Mouse (Mus musculus) lung, postnatal 0 days (tissue): ENCODE measurements around the gene Sncg. TPM values are rescaled to one million over a fixed set of nuclear protein-coding genes. Genes with fewer than 3 reads are reported as not detected.

Source experiments
- ATAC-seq: fragments of 200-750 bp; cut with Nextera tagmentation; 2 replicates; pipeline ENCODE4 v1.8.0; 2017; ENCODE audit warnings: moderate library complexity
- DNase-seq: peaks from one replicate; pipeline ENCODE4 v3.0.0-alpha.2; 2016; ENCODE audit warnings: low spot score
- H3K27ac ChIP-seq: fragments of 300-500 bp; sonication (generic); 2 replicates; pipeline ENCODE4 v1.5.1; 2014; ENCODE audit warnings: antibody characterized with exemption, mild to moderate bottlenecking, low read length, mixed read lengths
- H3K27me3 ChIP-seq: fragments of 300-500 bp; sonication (generic); replicated peaks from 2 replicates; pipeline ENCODE4 v1.6.1; 2014; ENCODE audit warnings: low read length, mixed read lengths; ENCODE audit not compliant: insufficient read depth
- H3K36me3 ChIP-seq: fragments of 300-500 bp; sonication (generic); 2 replicates; pipeline ENCODE4 v1.6.1; 2014; ENCODE audit warnings: low read length, mixed read lengths; ENCODE audit not compliant: insufficient read depth
- H3K4me1 ChIP-seq: fragments of 300-500 bp; sonication (generic); 2 replicates; pipeline ENCODE4 v1.6.1; 2014; ENCODE audit warnings: antibody characterized with exemption, low read depth, low read length, mixed read lengths; ENCODE audit not compliant: insufficient read depth
- H3K4me2 ChIP-seq: fragments of 300-500 bp; sonication (generic); replicated peaks from 2 replicates; pipeline ENCODE4 v1.6.1; 2014; ENCODE audit warnings: low read depth, mild to moderate bottlenecking, low read length, moderate library complexity, mixed read lengths
- H3K4me3 ChIP-seq: fragments of 300-500 bp; sonication (generic); 2 replicates; pipeline ENCODE4 v1.5.1; 2014; ENCODE audit warnings: low read depth, low read length
- H3K9ac ChIP-seq: fragments of 300-500 bp; sonication (generic); replicated peaks from 2 replicates; pipeline ENCODE4 v1.6.1; 2014; ENCODE audit warnings: low read depth, mild to moderate bottlenecking
- H3K9me3 ChIP-seq: fragments of 300-500 bp; sonication (generic); 2 replicates; pipeline ENCODE4 v1.6.1; 2016; ENCODE audit warnings: low read length, mixed read lengths
- CTCF ChIP-seq: IDR thresholded peaks from 2 replicates; pipeline ENCODE4 v1.5.1; 2016; ENCODE audit warnings: antibody characterized with exemption, mild to moderate bottlenecking
- EP300 ChIP-seq: IDR thresholded peaks from 2 replicates; pipeline ENCODE4 v1.6.1; 2016; ENCODE audit warnings: antibody characterized with exemption, mild to moderate bottlenecking, control low read depth
- WGBS: fragments of 180-500 bp; shearing (Covaris S2); extraction: QIAGEN DNeasy Blood & Tissue Kit; methylation state at CpG from one replicate; pipeline ENCODE4 v1.1.7; 2014; 5-methylcytosine and 5-hydroxymethylcytosine counted together
- polyA plus RNA-seq: library from polyadenylated mRNA; unstranded; fragments of >200 nt; fragmentation: Nextera tagmentation; extraction: Ambion mirVana; gene quantifications from 2 replicates; pipeline ENCODE4 v1.2.1, GENCODE M21; 2015

The Sncg gene
- polyA plus RNA-seq, 1 experiment from 2014 or later, result 2.2 TPM

- TF ChIP-seq CTCF (no peak), EP300 (no peak)
- WGBS, result 93% methylated on average over 5 of the region's 5 CpGs
- H3K4me3 ChIP-seq, result no peak overlapping the region
- H3K27ac ChIP-seq, result no peak overlapping the region
- H3K9ac ChIP-seq, result no peak overlapping the region
- no peaks in the 10 kb centered on the region for H3K27me3 ChIP-seq
- H3K36me3 ChIP-seq, result peaks cover 14% of the 10 kb centered on the region
- H3K4me1 ChIP-seq, result no peaks in the 10 kb centered on the region
- DNase-seq, result no peak
- no peak overlapping the region for H3K4me2 ChIP-seq
- ATAC-seq, result no peak
- H3K9me3 ChIP-seq, result no peaks in the 10 kb centered on the region
Measured at GRCm38 (mm10) chr14:34323576-34324085, 51.0 kb downstream of the Sncg start.

Other genes starting within 250 kb of the Sncg start
- gene Npy4r, start 222.3 kb downstream of the Sncg start, polyA plus RNA-seq, result not detected in 2 replicates
- 0.06 and 0.08 TPM in 2 replicates for gene Gprin2, start 173.1 kb downstream of the Sncg start, polyA plus RNA-seq
- 1.2 and 1.3 TPM in 2 replicates for gene Syt15, start 155.2 kb downstream of the Sncg start, polyA plus RNA-seq
- 7.5 and 9.7 TPM in 2 replicates for gene Shld2, start 64.3 kb downstream of the Sncg start, polyA plus RNA-seq
- 63.2 and 64.3 TPM in 2 replicates for gene Glud1, start 64.1 kb downstream of the Sncg start, polyA plus RNA-seq
- 0.45 TPM in 1 of 2 replicates, not detected in the other for gene Fam25c, start 19.4 kb downstream of the Sncg start, polyA plus RNA-seq
- gene Mmrn2, start 676 bp upstream of the Sncg start, polyA plus RNA-seq, result 15.4 and 16.5 TPM in 2 replicates
- gene Bmpr1a, start 128.6 kb upstream of the Sncg start, polyA plus RNA-seq, result 19.6 and 20.8 TPM in 2 replicates
- gene 9230112D13Rik, start 148.0 kb upstream of the Sncg start, polyA plus RNA-seq, result not detected in 2 replicates
- gene Ldb3, start 213.9 kb upstream of the Sncg start, polyA plus RNA-seq, result 2.6 and 3.3 TPM in 2 replicates
- gene Opn4, start 225.4 kb upstream of the Sncg start, polyA plus RNA-seq, result 0.12 and 0.15 TPM in 2 replicates